Mouse (Mus musculus): ENCODE measurements around the gene Micall2.

The Micall2 gene

GRCm38 (mm10) chr5:139681832-139682630 lies 54.1 kb downstream of the Micall2 start:
- DNase-seq (ENCODE audit: low read depth, low spot score) = no peak

- no peak for DNase-seq (ENCODE audit: low read depth, low spot score)
These were observed 60.5 kb downstream of the Micall2 start for GRCm38 (mm10) chr5:139675707-139675967.

GRCm38 (mm10) chr5:139674940-139675706 lies 61.0 kb downstream of the Micall2 start:
- DNase-seq (ENCODE audit: low read depth, low spot score) = no peak

GRCm38 (mm10) chr5:139669380-139669779 lies 66.8 kb downstream of the Micall2 start:
- DNase-seq (ENCODE audit: low read depth, low spot score) = no peak

- no peak for DNase-seq (ENCODE audit: low read depth, low spot score)
These were observed 67.6 kb downstream of the Micall2 start for GRCm38 (mm10) chr5:139668494-139668893.

GRCm38 (mm10) chr5:139666496-139666895 lies 69.6 kb downstream of the Micall2 start:
- DNase-seq (ENCODE audit: low read depth, low spot score) = no peak

- DNase-seq (ENCODE audit: low read depth, low spot score) = no peak
These were observed 70.8 kb downstream of the Micall2 start for GRCm38 (mm10) chr5:139665375-139665774.

GRCm38 (mm10) chr5:139661713-139662112 lies 74.4 kb downstream of the Micall2 start:
- no peak for DNase-seq (ENCODE audit: low read depth, low spot score)

GRCm38 (mm10) chr5:139659307-139659706 lies 76.8 kb downstream of the Micall2 start:
- DNase-seq (ENCODE audit: low read depth, low spot score) = no peak

GRCm38 (mm10) chr5:139658865-139659264 lies 77.3 kb downstream of the Micall2 start:
- DNase-seq (ENCODE audit: low read depth, low spot score) = no peak

GRCm38 (mm10) chr5:139657959-139658602 lies 78.1 kb downstream of the Micall2 start:
- no peak for DNase-seq (ENCODE audit: low read depth, low spot score)
